Mouse (Mus musculus) induced T-regulatory cell, adult 2 months (primary cell): ENCODE results near the gene Nck1.
A peak's percentile ranks its signal among the peaks of the same experiment; 100 is the strongest.

Experiments
- DNase-seq: peaks from one replicate; pipeline ENCODE4 v3.0.0-alpha.2; 2012; ENCODE audit warnings: low read depth

The Nck1 gene

GRCm38 (mm10) chr9:100535618-100536262, 10.2 kb downstream of the Nck1 start:
- no peak for DNase-seq

DNA sequence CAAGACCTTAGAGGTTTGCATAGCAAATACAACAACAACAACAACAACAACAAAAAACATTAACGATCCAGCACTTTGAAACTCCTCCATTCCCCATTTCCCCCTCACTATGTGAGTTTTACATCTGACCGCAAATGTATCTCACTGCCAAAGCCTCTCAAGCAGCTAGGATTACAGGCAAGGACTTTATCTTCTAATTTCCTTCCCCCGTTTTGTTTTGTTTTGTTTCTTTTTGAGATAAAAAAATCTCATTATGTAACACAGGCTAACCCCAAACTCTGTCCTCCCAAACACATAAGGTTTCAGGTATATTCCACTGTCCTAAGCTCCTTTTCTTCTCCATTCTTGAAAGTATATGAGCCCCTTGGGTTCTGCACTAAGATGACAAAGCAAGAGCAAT, 11.2 kb downstream of the Nck1 start:
- DNase-seq, result no peak

- DNase-seq, result no peak
Measured at GRCm38 (mm10) chr9:100532847-100533505, 13.0 kb downstream of the Nck1 start.

DNA sequence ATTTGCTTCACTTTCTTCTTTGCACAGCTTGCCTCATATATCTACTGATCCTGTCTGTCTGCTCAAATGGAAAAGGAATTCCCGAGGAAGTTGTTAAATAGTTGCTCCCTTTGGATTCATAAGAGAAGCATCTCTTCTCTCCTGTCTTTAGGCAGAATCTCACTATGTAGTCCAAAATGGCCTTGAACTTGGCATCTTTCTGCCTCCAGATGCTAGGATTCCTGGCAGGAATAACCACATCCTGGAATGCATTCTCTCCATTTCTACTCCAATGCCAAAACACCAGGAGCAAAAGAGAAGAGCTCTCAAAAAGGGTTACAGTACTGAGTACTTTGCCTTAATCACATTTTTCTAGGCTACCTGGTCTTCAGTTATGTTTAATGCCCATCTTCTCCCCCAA, 14.6 kb downstream of the Nck1 start:
- DNase-seq, result no peak

DNA sequence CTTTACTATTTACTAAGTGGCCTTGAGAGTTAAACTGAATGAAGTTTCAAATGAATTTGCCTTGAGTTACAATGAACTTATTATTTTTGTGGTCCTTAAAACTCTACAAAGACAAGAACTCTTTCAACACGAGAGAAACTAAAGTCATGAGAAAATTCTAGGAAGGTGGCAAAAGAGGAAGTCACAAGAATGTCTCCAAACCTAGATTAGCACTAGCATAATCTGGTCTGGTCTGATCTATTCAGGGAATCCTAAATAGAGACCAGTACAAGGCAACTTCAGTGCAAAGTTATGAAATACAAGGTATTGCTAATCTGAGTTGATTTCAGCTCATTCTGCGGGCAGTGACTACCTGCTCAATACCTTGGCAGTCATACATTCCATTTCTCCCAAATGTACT, 20.7 kb downstream of the Nck1 start:
- DNase-seq, result no peak

GRCm38 (mm10) chr9:100522029-100522428, 23.9 kb downstream of the Nck1 start:
- DNase-seq, result peak; percentile 75

- DNase-seq, result peak; percentile 79
Measured at GRCm38 (mm10) chr9:100520586-100520985, 25.3 kb downstream of the Nck1 start.

GRCm38 (mm10) chr9:100520012-100520411, 25.9 kb downstream of the Nck1 start:
- peak; percentile 39 for DNase-seq

DNA sequence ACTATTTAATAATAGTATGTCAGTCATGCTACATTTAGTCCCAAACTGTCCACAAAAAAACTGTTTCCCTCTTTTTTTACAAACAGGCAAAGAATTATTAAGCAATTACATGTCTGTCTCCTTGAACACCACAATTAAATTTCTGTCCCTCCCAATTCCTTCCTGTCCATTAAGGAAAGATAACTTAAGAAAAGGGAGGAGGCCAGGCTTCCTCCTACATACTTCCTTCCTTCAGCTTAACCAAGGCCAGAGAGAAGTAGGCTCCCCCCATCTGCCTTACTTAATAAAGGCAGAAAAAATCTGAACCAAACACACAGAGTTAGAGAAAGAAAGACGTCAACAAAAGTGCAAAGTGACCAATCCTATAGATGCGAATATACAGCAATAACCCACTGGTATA, 38.4 kb downstream of the Nck1 start:
- no peak for DNase-seq

GRCm38 (mm10) chr9:100506652-100507051, 39.3 kb downstream of the Nck1 start:
- DNase-seq, result no peak

GRCm38 (mm10) chr9:100505498-100505897, 40.4 kb downstream of the Nck1 start:
- no peak for DNase-seq

- peak; percentile 65 for DNase-seq
Measured at GRCm38 (mm10) chr9:100493611-100494261, 52.2 kb downstream of the Nck1 start.

- DNase-seq, result no peak
Measured at GRCm38 (mm10) chr9:100491424-100491823, 54.5 kb downstream of the Nck1 start.

DNA sequence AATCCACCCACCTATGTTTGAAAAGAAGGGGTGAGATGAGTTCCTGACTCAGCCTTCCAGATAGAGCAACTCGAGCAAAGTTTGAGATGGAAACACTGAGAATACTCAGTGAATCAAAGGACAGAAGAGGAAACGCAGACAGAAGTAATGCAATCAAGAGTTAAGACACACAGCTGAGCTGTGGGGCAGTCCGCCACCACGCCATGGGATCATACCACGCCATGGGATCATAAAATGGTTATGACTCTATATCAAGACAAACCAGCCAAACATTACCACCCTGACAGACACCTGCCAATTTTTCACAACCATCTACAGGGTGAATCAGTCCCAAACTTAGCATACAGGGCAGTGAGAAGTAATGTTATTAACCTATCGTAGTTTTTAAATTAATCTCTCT, 57.0 kb downstream of the Nck1 start:
- DNase-seq, result no peak

GRCm38 (mm10) chr9:100488056-100488713, 57.7 kb downstream of the Nck1 start:
- no peak for DNase-seq

GRCm38 (mm10) chr9:100486431-100486830, 59.5 kb downstream of the Nck1 start, which contains the start of gene Il20rb:
Il20rb (minus strand) TSS chr9:100486788.
- no peak for DNase-seq

GRCm38 (mm10) chr9:100483318-100483717, 62.6 kb downstream of the Nck1 start:
- no peak for DNase-seq

GRCm38 (mm10) chr9:100481626-100482025, 64.3 kb downstream of the Nck1 start:
- no peak for DNase-seq

DNA sequence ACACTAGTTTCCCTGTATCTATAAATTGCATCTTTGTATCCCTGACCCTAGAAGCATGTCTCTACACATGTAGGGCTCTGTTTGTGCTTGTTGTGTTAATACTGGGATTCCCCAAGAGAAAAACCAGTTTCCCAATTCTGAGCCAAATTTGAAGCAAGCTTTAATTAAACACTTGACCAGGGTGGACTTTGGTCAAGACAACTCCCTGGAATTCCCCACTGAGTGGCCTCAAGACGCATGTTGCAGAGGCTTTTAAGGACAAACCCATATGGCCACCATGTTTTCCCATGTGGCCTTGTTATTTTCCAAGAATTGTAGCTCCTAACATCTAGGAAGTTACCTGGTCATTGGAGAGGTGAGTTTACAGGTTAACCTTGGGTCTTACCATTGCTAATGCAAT, 71.9 kb downstream of the Nck1 start:
- no peak for DNase-seq

DNA sequence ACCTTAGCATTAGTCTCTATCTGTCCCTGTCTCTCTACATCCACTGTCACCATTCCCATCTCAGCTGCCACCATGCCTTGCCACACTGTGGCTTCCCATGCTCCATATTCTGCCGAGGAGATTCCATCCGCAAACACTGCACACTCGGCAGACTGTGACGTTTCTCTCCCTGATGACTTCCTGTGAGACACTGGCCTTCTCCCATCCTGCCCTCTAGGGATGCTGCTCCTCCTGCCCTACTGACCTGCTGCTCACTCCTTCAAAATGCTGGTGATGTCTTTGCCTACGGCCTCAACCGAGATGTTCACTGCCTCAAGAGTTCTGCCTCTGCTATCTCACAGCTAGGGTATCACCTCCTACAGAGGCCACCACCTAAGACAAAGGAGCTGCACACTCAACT, 72.6 kb downstream of the Nck1 start:
- DNase-seq, result no peak

- no peak for DNase-seq
Measured at GRCm38 (mm10) chr9:100472931-100473330, 73.0 kb downstream of the Nck1 start.

DNA sequence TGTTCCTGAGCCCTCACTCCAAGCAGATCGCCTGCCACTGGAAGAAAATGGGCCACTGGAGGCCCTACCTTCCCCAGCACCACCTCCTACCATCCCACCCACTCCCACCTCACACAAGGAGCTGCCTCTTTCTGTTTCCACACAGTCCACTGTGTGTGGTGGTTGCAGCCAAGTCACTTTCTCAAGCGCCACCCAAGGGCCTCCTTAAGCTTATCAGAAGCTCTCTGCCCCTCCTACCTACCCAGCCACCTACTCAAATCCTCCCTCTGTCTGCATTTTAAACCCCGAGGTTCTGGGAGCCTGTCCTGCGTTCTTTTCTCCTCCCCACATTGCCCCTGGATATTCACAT, 74.4 kb downstream of the Nck1 start:
- no peak for DNase-seq
